Mouse (Mus musculus) stomach, embryonic 16.5 days (tissue): Measurements from ENCODE around the gene Mrpl48. TPM values are rescaled to one million over a fixed set of nuclear protein-coding genes. Genes with fewer than 3 reads are reported as not detected.

Experiments
- ATAC-seq: fragments of 200-750 bp; cut with Nextera tagmentation; 2 replicates; pipeline ENCODE4 v1.8.0; 2017; ENCODE audit warnings: moderate number of reproducible peaks, moderate TSS enrichment; ENCODE audit not compliant: insufficient read depth, low FRiP score
- H3K27ac ChIP-seq: fragments of 300-500 bp; sonication (generic); 2 replicates; pipeline ENCODE4 v1.5.1; 2014; ENCODE audit warnings: low read length
- H3K27me3 ChIP-seq: fragments of 300-500 bp; sonication (generic); 2 replicates; pipeline ENCODE4 v1.6.1; 2014; ENCODE audit warnings: low read length, control low read depth, mixed read lengths; ENCODE audit not compliant: control insufficient read depth, insufficient read depth
- H3K36me3 ChIP-seq: fragments of 300-500 bp; sonication (generic); 2 replicates; pipeline ENCODE4 v1.6.1; 2014; ENCODE audit warnings: low read length; ENCODE audit not compliant: control insufficient read depth, insufficient read depth
- H3K4me1 ChIP-seq: fragments of 300-500 bp; sonication (generic); 2 replicates; pipeline ENCODE4 v1.6.1; 2014; ENCODE audit warnings: low read length, control low read depth, mixed read lengths; ENCODE audit not compliant: control insufficient read depth, insufficient read depth
- H3K4me2 ChIP-seq: fragments of 300-500 bp; sonication (generic); 2 replicates; pipeline ENCODE4 v1.6.1; 2014; ENCODE audit warnings: low read depth, low read length, mixed read lengths
- H3K4me3 ChIP-seq: fragments of 300-500 bp; sonication (generic); replicated peaks from 2 replicates; pipeline ENCODE4 v1.5.1; 2014; ENCODE audit warnings: mild to moderate bottlenecking, low read length
- H3K9ac ChIP-seq: fragments of 300-500 bp; sonication (generic); 2 replicates; pipeline ENCODE4 v1.6.1; 2014; ENCODE audit warnings: low read length
- H3K9me3 ChIP-seq: fragments of 300-500 bp; sonication (generic); replicated peaks from 2 replicates; pipeline ENCODE4 v1.6.1; 2016; ENCODE audit warnings: low read length, control low read depth; ENCODE audit not compliant: control insufficient read depth
- WGBS: fragments of 180-500 bp; shearing (Covaris S2); extraction: QIAGEN DNeasy Blood & Tissue Kit; methylation state at CpG from one replicate; pipeline ENCODE4 v1.1.7; 2014; 5-methylcytosine and 5-hydroxymethylcytosine counted together
- polyA plus RNA-seq: library from polyadenylated mRNA; unstranded; fragments of >200 nt; fragmentation: Nextera tagmentation; extraction: Ambion mirVana; gene quantifications from 2 replicates; pipeline ENCODE4 v1.2.1, GENCODE M21; 2015

Mrpl48 gene
- polyA plus RNA-seq, 1 experiment from 2014 or later: 76.9 TPM

DNA sequence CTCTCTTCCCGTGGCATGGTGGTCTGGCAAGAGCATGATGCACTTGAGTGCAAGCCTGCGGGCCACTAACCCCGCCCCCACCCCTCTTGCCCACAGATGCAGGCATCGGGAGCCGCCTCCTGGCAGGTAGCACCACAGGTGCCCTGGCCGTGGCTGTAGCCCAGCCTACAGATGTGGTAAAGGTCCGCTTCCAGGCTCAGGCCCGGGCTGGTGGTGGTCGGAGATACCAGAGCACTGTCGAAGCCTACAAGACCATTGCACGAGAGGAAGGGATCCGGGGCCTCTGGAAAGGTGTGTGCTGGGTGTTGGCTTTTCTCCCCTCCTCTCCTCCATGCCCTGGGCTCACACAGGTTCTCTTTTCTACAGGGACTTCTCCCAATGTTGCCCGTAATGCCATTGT is 110.1 kb downstream of the Mrpl48 start:
- Histone ChIP-seq H3K9me3 (no peaks in the 10 kb centered on the region), H3K36me3 (peaks cover 10% of the 10 kb centered on the region; the same call in 1 of the 2 replicates), H3K27me3 (no peaks in the 10 kb centered on the region), H3K4me3 (no peak overlapping the region), H3K4me2 (no peak overlapping the region), H3K4me1 (peaks cover 29% of the 10 kb centered on the region), H3K9ac (no peak overlapping the region), H3K27ac (no peak overlapping the region)
- ATAC-seq: no peak
- WGBS: 85% methylated on average over 13 of the region's 13 CpGs

- H3K4me2 ChIP-seq: no peak overlapping the region
- no peak for ATAC-seq
- 78% methylated on average over 4 of the region's 4 CpGs for WGBS
- peaks cover 10% of the 10 kb centered on the region; the same call in 1 of the 2 replicates for H3K36me3 ChIP-seq
- no peak overlapping the region for H3K9ac ChIP-seq
- H3K9me3 ChIP-seq: no peaks in the 10 kb centered on the region
- no peak overlapping the region for H3K4me3 ChIP-seq
- H3K27ac ChIP-seq: no peak overlapping the region
- H3K27me3 ChIP-seq: no peaks in the 10 kb centered on the region
- H3K4me1 ChIP-seq: peaks cover 34% of the 10 kb centered on the region
Observed at GRCm38 (mm10) chr7:100497402-100497801, 110.7 kb downstream of the Mrpl48 start.

DNA sequence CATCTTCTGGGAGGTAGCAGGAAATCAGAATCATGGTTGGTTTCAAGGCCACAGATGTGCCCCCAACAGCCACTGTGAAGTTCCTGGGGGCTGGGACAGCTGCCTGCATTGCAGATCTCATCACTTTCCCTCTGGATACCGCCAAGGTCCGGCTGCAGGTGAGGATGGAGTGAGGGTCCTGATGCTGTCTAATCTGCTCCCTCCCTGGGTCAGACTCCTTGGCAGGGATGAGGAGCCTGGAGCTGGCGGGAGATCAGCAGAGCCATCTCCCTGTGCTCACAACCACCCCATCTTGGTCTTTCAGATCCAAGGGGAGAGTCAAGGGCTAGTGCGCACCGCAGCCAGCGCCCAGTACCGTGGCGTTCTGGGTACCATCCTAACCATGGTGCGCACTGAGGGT is 111.3 kb downstream of the Mrpl48 start:
- Histone ChIP-seq H3K9me3 (no peaks in the 10 kb centered on the region), H3K9ac (no peak overlapping the region), H3K4me1 (peaks cover 34% of the 10 kb centered on the region), H3K4me3 (no peak overlapping the region), H3K27ac (no peak overlapping the region), H3K4me2 (peak overlapping the region; percentile 85; the same call in 1 of the 2 replicates), H3K36me3 (peaks cover 10% of the 10 kb centered on the region; the same call in 1 of the 2 replicates), H3K27me3 (no peaks in the 10 kb centered on the region)
- no peak for ATAC-seq
- 95% methylated on average over 9 of the region's 9 CpGs for WGBS

GRCm38 (mm10) chr7:100496371-100496770 is 111.7 kb downstream of the Mrpl48 start:
- H3K27me3 ChIP-seq: no peaks in the 10 kb centered on the region
- WGBS: 62% methylated on average over 6 of the region's 6 CpGs
- H3K27ac ChIP-seq: peak overlapping the region; percentile 67
- peak overlapping the region; percentile 46 for H3K9ac ChIP-seq
- H3K4me2 ChIP-seq: peak overlapping the region; percentile 85
- H3K9me3 ChIP-seq: no peaks in the 10 kb centered on the region
- peaks cover 10% of the 10 kb centered on the region; the same call in 1 of the 2 replicates for H3K36me3 ChIP-seq
- H3K4me1 ChIP-seq: peaks cover 34% of the 10 kb centered on the region
- no peak for ATAC-seq
- H3K4me3 ChIP-seq: peak overlapping the region; percentile 53

Other genes with a start within 250 kb of the Mrpl48 start
- gene C2cd3, start 236.1 kb downstream of the Mrpl48 start, polyA plus RNA-seq: 19.4 and 19.6 TPM in 2 replicates
- gene Ppme1, start 236.0 kb downstream of the Mrpl48 start, polyA plus RNA-seq: 42.2 and 46.5 TPM in 2 replicates
- gene Ucp3, start 135.3 kb downstream of the Mrpl48 start, polyA plus RNA-seq: 0.10 and 0.11 TPM in 2 replicates
- gene Ucp2, start 115.0 kb downstream of the Mrpl48 start, polyA plus RNA-seq: 351 and 400 TPM in 2 replicates
- gene Dnajb13, start 93.3 kb downstream of the Mrpl48 start, polyA plus RNA-seq: 0.99 and 1.0 TPM in 2 replicates
- gene Coa4, start 71.2 kb downstream of the Mrpl48 start, polyA plus RNA-seq: 28.6 and 34.3 TPM in 2 replicates
- gene Rab6a, start 891 bp downstream of the Mrpl48 start, polyA plus RNA-seq: 78.0 and 84.9 TPM in 2 replicates
- 13.8 and 13.9 TPM in 2 replicates for gene Plekhb1, start 54.1 kb upstream of the Mrpl48 start, polyA plus RNA-seq
- gene Fam168a, start 98.3 kb upstream of the Mrpl48 start, polyA plus RNA-seq: 34.2 and 35.7 TPM in 2 replicates